ENCODE assay signal across 25 mouse cellular contexts in genomic region chr6:136998181-136998580, GRCm38 (mm10). TPM values are rescaled to one million over a fixed set of nuclear protein-coding genes. Genes with fewer than 3 reads are reported as not detected.
DNase-seq lines count a peak whose midpoint lies in the region; ATAC-seq lines count a peak whose summit lies in the region.
"Had no signal": no experiment of that assay in that cellular context is flagged by ENCODE, and none has a peak within 500 bp of the region (broad histone marks: within the 10 kb centered on the region; RNA-seq: fewer than 3 reads in every experiment).

No protein-coding gene starts in this region.

- DNase-seq in frontal cortex, postnatal 14 days (ENCODE audit: low spot score in 2 of 2) = no peak
- peak; percentile 52 for DNase-seq in left cerebral cortex, adult 11 months (ENCODE audit: low spot score)
- DNase-seq in left cerebral cortex, postnatal 4 days = no peak
- peak; percentile 89 for DNase-seq in brain, adult 2 months (ENCODE audit: low read depth, low spot score)
- DNase-seq in left cerebral cortex, postnatal 14 days (ENCODE audit: low spot score in 2 of 2) = peak; percentile 30 to 43
- no peak for DNase-seq in heart, postnatal 10 days
- no peak for DNase-seq in urinary bladder, adult 2 months (ENCODE audit: low spot score)
- DNase-seq: adrenal gland, adult 2 months; adrenal gland, postnatal 36 days; cerebellum, adult 8-10 months; embryo, embryonic 11 days; gastrocnemius, postnatal 14 days; heart, postnatal 4 days; kidney, adult 9 months; kidney, postnatal 10 days; liver, embryonic 13.5 days; lung, adult 18-20 months; right cerebral cortex, postnatal 4 days; thymus, postnatal 14 days had no signal

- ATAC-seq in frontal cortex, adult (ENCODE audit: low TSS enrichment) = peak; percentile 77
- ATAC-seq: activated CD4-positive, CD25-positive, alpha-beta regulatory T cell, adult 4 months; forebrain, embryonic 15.5 days; intestine, postnatal 0 days; lung, postnatal 0 days; midbrain, embryonic 13.5 days had no signal

- intact Hi-C loops in left cerebral cortex, postnatal 4 days (cut with DNase I) = no loop called here
- intact Hi-C loops in left cerebral cortex, postnatal 14 days (cut with DNase I) = loop anchor here (10.0 kb wide), 1 partner anchor 167 kb away; no protein-coding TSS in a partner anchor
- intact Hi-C loops in heart, postnatal 10 days (cut with DNase I) = no loop called here

RNA-seq across cellular contexts. Expression of gene Arhgdib, which starts 56.5 kb away (rescaled TPM):
- total RNA-seq in left cerebral cortex, postnatal 4 days (2021) = 10 to 100 TPM; 24.4 to 28.9 TPM
- total RNA-seq in left cerebral cortex, postnatal 14 days (2021) = 10 to 100 TPM; 16.6 to 17.0 TPM
- 10 to 100 TPM; 37.4 to 45.4 TPM for total RNA-seq in heart, postnatal 10 days (2021)
- polyA plus RNA-seq in urinary bladder, adult 2 months (2012; rRNA removed) = 141 and 144 TPM in 2 replicates

Comparison
In these comparisons a context has a peak if more than half of its experiments do, and no peak if none do; other contexts are left out.
1. DNase-seq: peak in left cerebral cortex, adult 11 months (single experiment), brain, adult 2 months (single experiment) and left cerebral cortex, postnatal 14 days (2 of 2); none in frontal cortex, postnatal 14 days (0 of 2), left cerebral cortex, postnatal 4 days (single experiment), heart, postnatal 10 days (0 of 2) and urinary bladder, adult 2 months (single experiment).